Mouse (Mus musculus): ENCODE results near the gene Dlx4.

Gene Dlx4

GRCm38 (mm10) chr11:95145851-95146403 lies at the start of gene Dlx4:
TSS of gene Dlx4 (minus strand) at chr11:95146263.
- peak; percentile 9 for DNase-seq

- DNase-seq: no peak
These were observed 43.8 kb upstream of the Dlx4 start for GRCm38 (mm10) chr11:95189863-95190262.

- no peak for DNase-seq
These were observed 40.8 kb upstream of the Dlx4 start for GRCm38 (mm10) chr11:95186826-95187225.

- DNase-seq: no peak
These were observed 39.6 kb upstream of the Dlx4 start for GRCm38 (mm10) chr11:95185700-95186099.

GRCm38 (mm10) chr11:95184561-95184960 lies 38.5 kb upstream of the Dlx4 start:
- no peak for DNase-seq

- DNase-seq: no peak
These were observed 33.2 kb upstream of the Dlx4 start for GRCm38 (mm10) chr11:95179311-95179710.

- DNase-seq: no peak
These were observed 19.8 kb upstream of the Dlx4 start for GRCm38 (mm10) chr11:95165857-95166256.

GRCm38 (mm10) chr11:95161708-95162107 lies 15.6 kb upstream of the Dlx4 start:
- DNase-seq: no peak

- DNase-seq: no peak
These were observed 14.6 kb upstream of the Dlx4 start for GRCm38 (mm10) chr11:95160693-95161092.

- no peak for DNase-seq
These were observed 13.8 kb upstream of the Dlx4 start for GRCm38 (mm10) chr11:95159763-95160371.

GRCm38 (mm10) chr11:95157872-95158271 lies 11.8 kb upstream of the Dlx4 start:
- DNase-seq: no peak

- no peak for DNase-seq
These were observed 11.3 kb upstream of the Dlx4 start for GRCm38 (mm10) chr11:95157356-95157755.

GRCm38 (mm10) chr11:95155511-95155910 lies 9.4 kb upstream of the Dlx4 start:
- DNase-seq: no peak

- DNase-seq: no peak
These were observed 7.6 kb upstream of the Dlx4 start for GRCm38 (mm10) chr11:95153681-95154080.

- DNase-seq: no peak
These were observed 7.1 kb upstream of the Dlx4 start for GRCm38 (mm10) chr11:95153116-95153515.

- DNase-seq: no peak
These were observed 4.4 kb upstream of the Dlx4 start for GRCm38 (mm10) chr11:95150269-95151049.

GRCm38 (mm10) chr11:95149462-95150268 lies 3.6 kb upstream of the Dlx4 start:
- no peak for DNase-seq

- DNase-seq: no peak
These were observed 2.7 kb upstream of the Dlx4 start for GRCm38 (mm10) chr11:95148754-95149153.

GRCm38 (mm10) chr11:95144946-95145483 lies 1.0 kb downstream of the Dlx4 start:
- DNase-seq: no peak

- DNase-seq: no peak
These were observed 1.7 kb downstream of the Dlx4 start for GRCm38 (mm10) chr11:95144091-95144945.

GRCm38 (mm10) chr11:95143663-95144062 lies 2.4 kb downstream of the Dlx4 start:
- DNase-seq: no peak

GRCm38 (mm10) chr11:95142980-95143575 lies 3.0 kb downstream of the Dlx4 start:
- DNase-seq: no peak
